Mouse (Mus musculus) embryonic facial prominence, embryonic 10.5 days (tissue): Measurements from ENCODE around the gene Pde8b. TPM values are rescaled to one million over a fixed set of nuclear protein-coding genes. Genes with fewer than 3 reads are reported as not detected.

Experiments
- DNase-seq: peaks from one replicate; pipeline ENCODE4 v3.0.0-alpha.2; 2017; ENCODE audit warnings: low spot score
- H3K27ac ChIP-seq: fragments of 300-500 bp; sonication (generic); replicated peaks from 2 replicates; pipeline ENCODE4 v1.5.1; 2016; ENCODE audit warnings: mild to moderate bottlenecking
- H3K27me3 ChIP-seq: fragments of 300-500 bp; sonication (generic); replicated peaks from 2 replicates; pipeline ENCODE4 v1.6.1; 2016; ENCODE audit warnings: low read depth, mild to moderate bottlenecking; ENCODE audit not compliant: poor library complexity, severe bottlenecking
- H3K36me3 ChIP-seq: fragments of 300-500 bp; sonication (generic); replicated peaks from 2 replicates; pipeline ENCODE4 v1.6.1; 2016; ENCODE audit warnings: mild to moderate bottlenecking, moderate library complexity
- H3K4me1 ChIP-seq: fragments of 300-500 bp; sonication (generic); 2 replicates; pipeline ENCODE4 v1.6.1; 2016
- H3K4me3 ChIP-seq: fragments of 300-500 bp; sonication (generic); 2 replicates; pipeline ENCODE4 v1.5.1; 2016; ENCODE audit warnings: mild to moderate bottlenecking, moderate library complexity
- H3K9me3 ChIP-seq: fragments of 300-500 bp; sonication (generic); 2 replicates; pipeline ENCODE4 v1.6.1; 2016; ENCODE audit warnings: mild to moderate bottlenecking
- WGBS: fragments of 180-500 bp; shearing (Covaris S2); methylation state at CpG from one replicate; pipeline ENCODE4 v1.1.7; 2016; 5-methylcytosine and 5-hydroxymethylcytosine counted together
- polyA plus RNA-seq: library from polyadenylated mRNA; unstranded; fragments of >200 nt; fragmentation: Nextera tagmentation; extraction: Ambion mirVana; gene quantifications from 2 replicates; pipeline ENCODE4 v1.2.1, GENCODE M21; 2016

Pde8b gene
- polyA plus RNA-seq, 1 experiment from 2014 or later = 1.1 TPM

- no peaks in the 10 kb centered on the region for H3K4me1 ChIP-seq
- H3K36me3 ChIP-seq = no peaks in the 10 kb centered on the region
- H3K9me3 ChIP-seq = no peaks in the 10 kb centered on the region
- no peak for DNase-seq
- H3K4me3 ChIP-seq = no peak overlapping the region
- no peak overlapping the region for H3K27ac ChIP-seq
- 90% methylated on average over 4 of the region's 4 CpGs for WGBS
- no peaks in the 10 kb centered on the region for H3K27me3 ChIP-seq
Measured at GRCm38 (mm10) chr13:95120570-95120969, 129.6 kb downstream of the Pde8b start.

GRCm38 (mm10) chr13:95113763-95114162 lies 136.4 kb downstream of the Pde8b start:
- Histone ChIP-seq H3K4me3 (no peak overlapping the region), H3K9me3 (no peaks in the 10 kb centered on the region), H3K27me3 (no peaks in the 10 kb centered on the region), H3K4me1 (no peaks in the 10 kb centered on the region), H3K36me3 (no peaks in the 10 kb centered on the region), H3K27ac (no peak overlapping the region)
- DNase-seq = no peak
- 85% methylated on average over 5 of the region's 5 CpGs for WGBS

GRCm38 (mm10) chr13:95109555-95109954 lies 140.6 kb downstream of the Pde8b start:
- H3K36me3 ChIP-seq = no peaks in the 10 kb centered on the region
- no peak for DNase-seq
- no peaks in the 10 kb centered on the region for H3K27me3 ChIP-seq
- H3K9me3 ChIP-seq = no peaks in the 10 kb centered on the region
- H3K27ac ChIP-seq = no peak overlapping the region
- WGBS = 74% methylated on average over 3 of the region's 3 CpGs
- H3K4me3 ChIP-seq = no peak overlapping the region
- H3K4me1 ChIP-seq = peaks cover 11% of the 10 kb centered on the region

- no peak for DNase-seq
- Histone ChIP-seq H3K27ac (no peak overlapping the region), H3K4me3 (no peak overlapping the region), H3K9me3 (no peaks in the 10 kb centered on the region), H3K36me3 (no peaks in the 10 kb centered on the region), H3K27me3 (no peaks in the 10 kb centered on the region), H3K4me1 (peaks cover 13% of the 10 kb centered on the region)
- 63% methylated on average over 7 of the region's 7 CpGs for WGBS
Measured at GRCm38 (mm10) chr13:95108035-95108434, 142.1 kb downstream of the Pde8b start.

- Histone ChIP-seq H3K4me1 (peaks cover 13% of the 10 kb centered on the region), H3K27me3 (no peaks in the 10 kb centered on the region), H3K4me3 (no peak overlapping the region), H3K9me3 (no peaks in the 10 kb centered on the region), H3K27ac (no peak overlapping the region), H3K36me3 (no peaks in the 10 kb centered on the region)
- WGBS = 71% methylated on average over 4 of the region's 4 CpGs
- no peak for DNase-seq
Measured at GRCm38 (mm10) chr13:95104865-95105264, 145.3 kb downstream of the Pde8b start.

GRCm38 (mm10) chr13:95102985-95103590 lies 147.0 kb downstream of the Pde8b start:
- WGBS = 68% methylated on average over 4 of the region's 4 CpGs
- Histone ChIP-seq H3K27me3 (no peaks in the 10 kb centered on the region), H3K36me3 (no peaks in the 10 kb centered on the region), H3K27ac (no peak overlapping the region), H3K9me3 (no peaks in the 10 kb centered on the region), H3K4me1 (peaks cover 19% of the 10 kb centered on the region), H3K4me3 (no peak overlapping the region)
- no peak for DNase-seq

GRCm38 (mm10) chr13:95101315-95101714 lies 148.8 kb downstream of the Pde8b start:
- Histone ChIP-seq H3K4me3 (no peak overlapping the region), H3K36me3 (no peaks in the 10 kb centered on the region), H3K27ac (no peak overlapping the region), H3K27me3 (no peaks in the 10 kb centered on the region), H3K4me1 (peaks cover 18% of the 10 kb centered on the region), H3K9me3 (no peaks in the 10 kb centered on the region)
- WGBS = 87% methylated on average over 8 of the region's 8 CpGs
- no peak for DNase-seq

GRCm38 (mm10) chr13:95098931-95099720 lies 151.0 kb downstream of the Pde8b start:
- no peaks in the 10 kb centered on the region for H3K27me3 ChIP-seq
- H3K9me3 ChIP-seq = no peaks in the 10 kb centered on the region
- peak; percentile 17 for DNase-seq
- 74% methylated on average over 8 of the region's 8 CpGs for WGBS
- peaks cover 13% of the 10 kb centered on the region; the same call in 1 of the 2 replicates for H3K4me1 ChIP-seq
- no peaks in the 10 kb centered on the region for H3K36me3 ChIP-seq
- no peak overlapping the region for H3K27ac ChIP-seq
- H3K4me3 ChIP-seq = no peak overlapping the region

- WGBS = 88% methylated on average over 3 of the region's 3 CpGs
Measured at GRCm38 (mm10) chr13:95096646-95097045, 153.5 kb downstream of the Pde8b start.

GRCm38 (mm10) chr13:95095860-95096259 lies 154.3 kb downstream of the Pde8b start:
- no peak for DNase-seq
- Histone ChIP-seq H3K9me3 (no peaks in the 10 kb centered on the region), H3K4me1 (peaks cover 18% of the 10 kb centered on the region; the same call in 1 of the 2 replicates), H3K27me3 (no peaks in the 10 kb centered on the region), H3K36me3 (no peaks in the 10 kb centered on the region), H3K27ac (no peak overlapping the region), H3K4me3 (no peak overlapping the region)
- WGBS = 87% methylated on average over 10 of the region's 10 CpGs

More at GRCm38 (mm10) chr13:95096646-95097045, 153.5 kb downstream of the Pde8b start:
- no peak for DNase-seq
- H3K4me3 ChIP-seq = no peak overlapping the region
- H3K4me1 ChIP-seq = peaks cover 12% of the 10 kb centered on the region; the same call in 1 of the 2 replicates
- H3K27ac ChIP-seq = no peak overlapping the region
- H3K9me3 ChIP-seq = no peaks in the 10 kb centered on the region
- no peaks in the 10 kb centered on the region for H3K27me3 ChIP-seq
- H3K36me3 ChIP-seq = no peaks in the 10 kb centered on the region

- H3K27me3 ChIP-seq = no peaks in the 10 kb centered on the region
- DNase-seq = no peak
- no peak overlapping the region for H3K4me3 ChIP-seq
- peaks cover 9% of the 10 kb centered on the region; the same call in 1 of the 2 replicates for H3K4me1 ChIP-seq
- no peak overlapping the region for H3K27ac ChIP-seq
- no peaks in the 10 kb centered on the region for H3K36me3 ChIP-seq
- 85% methylated on average over 14 of the region's 14 CpGs for WGBS
- no peaks in the 10 kb centered on the region for H3K9me3 ChIP-seq
Measured at GRCm38 (mm10) chr13:95091546-95092445, 158.3 kb downstream of the Pde8b start.

GRCm38 (mm10) chr13:95087358-95087787 lies 162.8 kb downstream of the Pde8b start:
- Histone ChIP-seq H3K27me3 (no peaks in the 10 kb centered on the region), H3K27ac (no peak overlapping the region), H3K4me3 (no peak overlapping the region), H3K36me3 (no peaks in the 10 kb centered on the region), H3K4me1 (peaks cover 7% of the 10 kb centered on the region; the same call in 1 of the 2 replicates), H3K9me3 (no peaks in the 10 kb centered on the region)
- 73% methylated on average over 8 of the region's 8 CpGs for WGBS
- no peak for DNase-seq
